Mouse (Mus musculus) left cerebral cortex, postnatal 25 days (tissue): ENCODE data around the gene Reep3. TPM values are rescaled to one million over a fixed set of nuclear protein-coding genes. Genes with fewer than 3 reads are reported as not detected.

Source experiments
- DNase-seq, 2 experiments: peaks; one replicate each; pipeline ENCODE4 v3.0.0; 2022; ENCODE audit warnings: low spot score in 2 of 2, mixed read lengths in 1 of 2
- intact Hi-C: fragments of 180-260 bp; cut with DNase I; formaldehyde crosslinking; loops from one replicate; pipeline ENCODE4 v1.15.1; 2025
- total RNA-seq, 2 experiments: library from RNA; stranded (reverse); gene quantifications; 2 replicates each; pipeline ENCODE4 v1.2.3; 2021

Reep3 gene
- total RNA-seq, 2 experiments from 2014 or later: 18.9 to 21.3 TPM

- intact Hi-C loops: no loop called here
- no peak for DNase-seq
These were observed 38.0 kb downstream of the Reep3 start for GRCm38 (mm10) chr10:67058702-67059101.

- intact Hi-C loops: no loop called here
- peak in 1 of 2 experiments; percentile 52 for DNase-seq
These were observed 38.4 kb downstream of the Reep3 start for GRCm38 (mm10) chr10:67058297-67058696.

- DNase-seq: no peak
- intact Hi-C loops: loop anchor here (2.0 kb wide), 1 partner anchor 53 kb away; no protein-coding TSS in a partner anchor
These were observed 39.0 kb downstream of the Reep3 start for GRCm38 (mm10) chr10:67057696-67058095.

- intact Hi-C loops: loop anchor here (2.0 kb wide), 1 partner anchor 52 kb away; no protein-coding TSS in a partner anchor
- no peak for DNase-seq
These were observed 39.5 kb downstream of the Reep3 start for GRCm38 (mm10) chr10:67057208-67057607.

- peak in 1 of 2 experiments; percentile 63 for DNase-seq
- intact Hi-C loops: loop anchor here (2.0 kb wide), 1 partner anchor 51 kb away; no protein-coding TSS in a partner anchor
These were observed 40.6 kb downstream of the Reep3 start for GRCm38 (mm10) chr10:67055867-67056856.

- no peak for DNase-seq
- intact Hi-C loops: no loop called here
These were observed 43.3 kb downstream of the Reep3 start for GRCm38 (mm10) chr10:67053475-67053874.

GRCm38 (mm10) chr10:67052429-67052828 lies 44.3 kb downstream of the Reep3 start:
- intact Hi-C loops: no loop called here
- DNase-seq: no peak

- intact Hi-C loops: no loop called here
These were observed 45.3 kb downstream of the Reep3 start for GRCm38 (mm10) chr10:67051466-67051865.

GRCm38 (mm10) chr10:67050766-67051165 lies 46.0 kb downstream of the Reep3 start:
- intact Hi-C loops: no loop called here
- no peak for DNase-seq

More at GRCm38 (mm10) chr10:67051466-67051865, 45.3 kb downstream of the Reep3 start:
- DNase-seq: no peak

GRCm38 (mm10) chr10:67049621-67050020 lies 47.1 kb downstream of the Reep3 start:
- intact Hi-C loops: no loop called here
- no peak for DNase-seq

- intact Hi-C loops: no loop called here
- no peak for DNase-seq
These were observed 47.7 kb downstream of the Reep3 start for GRCm38 (mm10) chr10:67048871-67049615.

GRCm38 (mm10) chr10:67047712-67048645 lies 48.8 kb downstream of the Reep3 start:
- peak in 1 of 2 experiments; percentile 44 for DNase-seq
- intact Hi-C loops: no loop called here

- no peak for DNase-seq
- intact Hi-C loops: no loop called here
These were observed 51.4 kb downstream of the Reep3 start for GRCm38 (mm10) chr10:67045192-67045899.

- DNase-seq: no peak
- intact Hi-C loops: no loop called here
These were observed 52.4 kb downstream of the Reep3 start for GRCm38 (mm10) chr10:67044346-67044745.

- DNase-seq: no peak
- intact Hi-C loops: no loop called here
These were observed 53.5 kb downstream of the Reep3 start for GRCm38 (mm10) chr10:67043236-67043635.

GRCm38 (mm10) chr10:67040410-67040809 lies 56.3 kb downstream of the Reep3 start:
- no peak for DNase-seq
- intact Hi-C loops: no loop called here

GRCm38 (mm10) chr10:67039001-67039400 lies 57.7 kb downstream of the Reep3 start:
- intact Hi-C loops: loop anchor here (2.0 kb wide), 1 partner anchor 58 kb away; the partner anchor contains the start of genes Jmjd1c and Reep3
- DNase-seq: peak; percentile 60 to 95

- intact Hi-C loops: no loop called here
- no peak for DNase-seq
These were observed 60.2 kb downstream of the Reep3 start for GRCm38 (mm10) chr10:67036542-67036941.
